Mouse (Mus musculus) lung, adult 2 months (tissue): ENCODE data around the gene Dock1.

Experiments
- CTCF ChIP-seq: fragments of 200-500 bp; IDR thresholded peaks from 2 replicates; pipeline ENCODE4 v1.5.1; 2011; ENCODE audit warnings: mild to moderate bottlenecking, low read length, control low read depth; ENCODE audit not compliant: insufficient read depth
- POLR2A ChIP-seq: fragments of 200-500 bp; IDR thresholded peaks from 2 replicates; pipeline ENCODE4 v1.6.1; 2011; ENCODE audit warnings: low read depth, mild to moderate bottlenecking, control low read depth, low read length, borderline replicate concordance; ENCODE audit errors: extremely low read depth

GRCm38 (mm10) chr7:134667271-134667702 is 3.2 kb upstream of the Dock1 start:
- no peak for TF ChIP-seq CTCF
- no peak for TF ChIP-seq POLR2A
